Mouse (Mus musculus) limb, embryonic 11.5 days (tissue): ENCODE data around the gene Gm28043. TPM values are rescaled to one million over a fixed set of nuclear protein-coding genes. Genes with fewer than 3 reads are reported as not detected.

Source experiments
- ATAC-seq: fragments of 200-750 bp; cut with Nextera tagmentation; 2 replicates; pipeline ENCODE4 v1.8.0; 2017; ENCODE audit warnings: low read depth; ENCODE audit not compliant: insufficient number of reproducible peaks, low FRiP score, low TSS enrichment
- DNase-seq: peaks from one replicate; pipeline ENCODE4 v3.0.0-alpha.2; 2015; ENCODE audit warnings: low spot score
- H3K27ac ChIP-seq: fragments of 300-500 bp; sonication (generic); replicated peaks from 2 replicates; pipeline ENCODE4 v1.5.1; 2014; ENCODE audit warnings: low read depth, mild to moderate bottlenecking, low read length
- H3K27me3 ChIP-seq: fragments of 300-500 bp; sonication (generic); 2 replicates; pipeline ENCODE4 v1.6.1; 2014; ENCODE audit warnings: mild to moderate bottlenecking, low read length, mixed read lengths; ENCODE audit not compliant: control insufficient read depth, insufficient read depth
- H3K36me3 ChIP-seq: fragments of 300-500 bp; sonication (generic); 2 replicates; pipeline ENCODE4 v1.6.1; 2014; ENCODE audit warnings: mild to moderate bottlenecking, low read length, moderate library complexity, mixed read lengths; ENCODE audit not compliant: control insufficient read depth, insufficient read depth
- H3K4me1 ChIP-seq: fragments of 300-500 bp; sonication (generic); 2 replicates; pipeline ENCODE4 v1.6.1; 2014; ENCODE audit warnings: low read length, mixed read lengths; ENCODE audit not compliant: control insufficient read depth, insufficient read depth
- H3K4me2 ChIP-seq: fragments of 300-500 bp; sonication (generic); 2 replicates; pipeline ENCODE4 v1.6.1; 2014; ENCODE audit warnings: low read depth, mild to moderate bottlenecking, moderate library complexity; ENCODE audit not compliant: severe bottlenecking
- H3K4me3 ChIP-seq: fragments of 300-500 bp; sonication (generic); 2 replicates; pipeline ENCODE4 v1.5.1; 2014; ENCODE audit warnings: low read depth, low read length
- H3K9ac ChIP-seq: fragments of 300-500 bp; sonication (generic); 2 replicates; pipeline ENCODE4 v1.6.1; 2014; ENCODE audit warnings: mild to moderate bottlenecking, low read length
- H3K9me3 ChIP-seq: fragments of 300-500 bp; sonication (generic); 2 replicates; pipeline ENCODE4 v1.6.1; 2016; ENCODE audit warnings: low read length; ENCODE audit not compliant: control insufficient read depth
- WGBS: fragments of 180-500 bp; shearing (Covaris S2); extraction: QIAGEN DNeasy Blood & Tissue Kit; methylation state at CpG from one replicate; pipeline ENCODE4 v1.1.7; 2014; 5-methylcytosine and 5-hydroxymethylcytosine counted together
- polyA plus RNA-seq: library from polyadenylated mRNA; unstranded; fragments of >200 nt; fragmentation: Nextera tagmentation; extraction: Ambion mirVana; gene quantifications from 2 replicates; pipeline ENCODE4 v1.2.1, GENCODE M21; 2014

The Gm28043 gene
- polyA plus RNA-seq, 1 experiment from 2014 or later = 2.9 TPM

DNA sequence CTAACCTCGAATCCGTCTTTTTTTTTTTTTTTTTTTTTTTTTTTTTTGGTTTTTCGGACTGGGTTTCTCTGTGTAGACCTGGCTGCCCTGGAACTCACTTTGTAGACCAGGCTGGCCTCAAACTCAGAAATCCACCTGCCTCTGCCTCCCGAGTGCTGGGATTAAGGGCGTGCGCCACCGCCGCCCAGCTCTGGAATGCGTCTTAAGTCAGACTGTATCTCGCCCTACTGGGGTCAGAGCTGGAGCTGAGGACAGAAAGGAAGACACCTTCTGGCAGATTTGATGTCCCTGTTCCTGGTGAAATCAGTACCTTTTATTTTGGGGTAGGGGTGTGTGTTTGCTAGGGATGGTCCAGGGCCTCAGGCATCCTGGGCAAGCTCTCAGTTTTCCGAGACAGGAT, 17.6 kb downstream of the Gm28043 start:
- no peak for ATAC-seq
- WGBS = 96% methylated on average over 11 of the region's 11 CpGs
- no peak overlapping the region for H3K27ac ChIP-seq
- no peaks in the 10 kb centered on the region for H3K4me1 ChIP-seq
- H3K9me3 ChIP-seq = no peaks in the 10 kb centered on the region
- H3K36me3 ChIP-seq = peaks cover 30% of the 10 kb centered on the region
- H3K27me3 ChIP-seq = no peaks in the 10 kb centered on the region
- no peak overlapping the region for H3K4me3 ChIP-seq
- no peak overlapping the region for H3K9ac ChIP-seq
- no peak for DNase-seq
- no peak overlapping the region for H3K4me2 ChIP-seq

- H3K36me3 ChIP-seq = peaks cover 27% of the 10 kb centered on the region
- 93% methylated on average over 8 of the region's 8 CpGs for WGBS
- no peaks in the 10 kb centered on the region for H3K27me3 ChIP-seq
- no peaks in the 10 kb centered on the region for H3K9me3 ChIP-seq
- H3K4me1 ChIP-seq = no peaks in the 10 kb centered on the region
- no peak overlapping the region for H3K9ac ChIP-seq
- DNase-seq = no peak
- ATAC-seq = no peak
- H3K4me3 ChIP-seq = no peak overlapping the region
- H3K27ac ChIP-seq = no peak overlapping the region
- no peak overlapping the region for H3K4me2 ChIP-seq
Measured at GRCm38 (mm10) chr17:29635492-29635891, 20.8 kb downstream of the Gm28043 start.

DNA sequence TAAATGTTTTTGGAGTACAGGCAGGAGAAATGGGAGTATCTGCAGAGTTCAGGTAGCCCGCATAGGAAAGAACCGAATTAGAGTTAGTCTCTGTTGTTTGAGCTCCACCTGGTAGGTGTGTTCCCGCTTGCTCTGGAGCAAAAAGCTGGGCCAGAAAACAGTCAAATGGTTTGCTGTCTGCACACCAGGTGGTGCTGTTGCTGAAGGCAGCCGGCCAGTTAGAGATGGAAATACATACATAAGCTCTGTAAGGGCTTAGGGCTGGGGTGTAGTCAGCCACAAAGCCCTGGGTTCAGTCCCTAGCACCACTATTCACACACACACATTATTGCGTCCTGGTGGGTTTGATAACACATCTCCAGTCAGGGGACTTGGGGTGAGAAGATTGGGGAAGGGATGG, 21.4 kb downstream of the Gm28043 start:
- H3K4me3 ChIP-seq = no peak overlapping the region
- H3K9me3 ChIP-seq = no peaks in the 10 kb centered on the region
- no peaks in the 10 kb centered on the region for H3K27me3 ChIP-seq
- WGBS = 72% methylated on average over 5 of the region's 5 CpGs
- no peak overlapping the region for H3K9ac ChIP-seq
- peaks cover 33% of the 10 kb centered on the region for H3K36me3 ChIP-seq
- no peaks in the 10 kb centered on the region for H3K4me1 ChIP-seq
- H3K27ac ChIP-seq = no peak overlapping the region
- no peak for ATAC-seq
- no peak overlapping the region for H3K4me2 ChIP-seq
- peak; percentile 39 for DNase-seq

DNA sequence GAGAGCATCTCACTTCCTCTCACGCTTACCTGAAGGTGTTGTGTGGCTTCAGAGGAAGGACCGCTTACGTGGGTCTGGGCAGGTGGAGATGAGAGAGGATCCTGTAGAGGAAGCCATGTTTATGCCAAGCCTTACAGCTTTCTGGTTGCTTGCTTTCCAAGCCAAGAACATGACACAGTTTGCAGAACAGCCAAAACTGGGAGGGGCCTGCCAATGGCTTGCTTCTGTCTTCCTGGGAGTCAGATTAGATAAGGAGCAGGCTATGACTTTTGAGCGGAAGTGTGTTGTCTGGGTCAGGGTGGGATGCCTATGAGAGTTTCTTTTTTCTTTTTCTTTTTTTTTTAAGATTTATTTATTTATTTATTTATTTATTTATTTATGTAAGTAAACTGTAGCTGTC, 22.7 kb downstream of the Gm28043 start:
- ATAC-seq = no peak
- peaks cover 36% of the 10 kb centered on the region for H3K36me3 ChIP-seq
- H3K4me3 ChIP-seq = no peak overlapping the region
- no peak for DNase-seq
- no peak overlapping the region for H3K4me2 ChIP-seq
- H3K9ac ChIP-seq = no peak overlapping the region
- H3K4me1 ChIP-seq = no peaks in the 10 kb centered on the region
- no peaks in the 10 kb centered on the region for H3K27me3 ChIP-seq
- H3K27ac ChIP-seq = no peak overlapping the region
- H3K9me3 ChIP-seq = no peaks in the 10 kb centered on the region
- 96% methylated on average over 4 of the region's 4 CpGs for WGBS

GRCm38 (mm10) chr17:29637895-29638294, 23.2 kb downstream of the Gm28043 start:
- H3K4me2 ChIP-seq = no peak overlapping the region
- 83% methylated on average over 8 of the region's 8 CpGs for WGBS
- no peak overlapping the region for H3K4me3 ChIP-seq
- H3K27ac ChIP-seq = no peak overlapping the region
- no peaks in the 10 kb centered on the region for H3K9me3 ChIP-seq
- ATAC-seq = no peak
- DNase-seq = no peak
- no peaks in the 10 kb centered on the region for H3K4me1 ChIP-seq
- H3K9ac ChIP-seq = no peak overlapping the region
- H3K36me3 ChIP-seq = peaks cover 34% of the 10 kb centered on the region
- no peaks in the 10 kb centered on the region for H3K27me3 ChIP-seq

- no peaks in the 10 kb centered on the region for H3K4me1 ChIP-seq
- no peaks in the 10 kb centered on the region for H3K9me3 ChIP-seq
- 92% methylated on average over 11 of the region's 11 CpGs for WGBS
- no peak overlapping the region for H3K4me3 ChIP-seq
- H3K27me3 ChIP-seq = no peaks in the 10 kb centered on the region
- no peak overlapping the region for H3K27ac ChIP-seq
- no peak overlapping the region for H3K9ac ChIP-seq
- DNase-seq = no peak
- H3K36me3 ChIP-seq = peaks cover 24% of the 10 kb centered on the region; the same call in 1 of the 2 replicates
- no peak for ATAC-seq
- H3K4me2 ChIP-seq = no peak overlapping the region
Measured at GRCm38 (mm10) chr17:29640971-29641370, 26.3 kb downstream of the Gm28043 start.

DNA sequence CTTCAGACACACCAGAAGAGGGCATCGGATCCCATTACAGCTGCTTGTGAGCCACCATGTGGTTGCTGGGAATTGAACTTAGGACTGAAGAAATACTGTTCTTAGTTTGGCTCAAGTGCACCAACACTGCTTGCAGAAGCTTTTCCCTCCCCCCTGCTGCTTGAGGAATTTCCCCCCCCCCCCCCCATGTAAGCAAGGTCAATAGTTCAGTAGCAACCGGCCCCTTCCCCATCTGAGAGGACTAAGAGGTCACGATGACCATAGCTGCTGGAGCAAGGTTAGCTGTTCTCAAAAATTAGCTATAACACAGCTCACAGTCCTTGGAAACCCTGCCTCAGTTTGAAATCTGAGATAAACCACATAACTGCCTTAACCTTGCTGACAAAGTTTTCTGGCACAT, 27.5 kb downstream of the Gm28043 start:
- no peak for DNase-seq
- H3K4me2 ChIP-seq = no peak overlapping the region
- H3K27me3 ChIP-seq = no peaks in the 10 kb centered on the region
- no peak overlapping the region for H3K4me3 ChIP-seq
- no peak overlapping the region for H3K27ac ChIP-seq
- H3K4me1 ChIP-seq = no peaks in the 10 kb centered on the region
- no peaks in the 10 kb centered on the region for H3K9me3 ChIP-seq
- ATAC-seq = no peak
- no peak overlapping the region for H3K9ac ChIP-seq
- 70% methylated on average over 3 of the region's 3 CpGs for WGBS
- peaks cover 23% of the 10 kb centered on the region; the same call in 1 of the 2 replicates for H3K36me3 ChIP-seq

- Histone ChIP-seq H3K9me3 (no peaks in the 10 kb centered on the region), H3K36me3 (0 out of 2 replicates have a peak, but pooled peaks cover 2% of the 10 kb centered on the region), H3K9ac (no peak overlapping the region), H3K4me1 (0 out of 2 replicates have a peak, but pooled peaks cover 4% of the 10 kb centered on the region), H3K4me2 (no peak overlapping the region), H3K4me3 (no peak overlapping the region), H3K27ac (no peak overlapping the region), H3K27me3 (no peaks in the 10 kb centered on the region)
- 68% methylated on average over 2 of the region's 2 CpGs for WGBS
- DNase-seq (no peak), ATAC-seq (no peak)
Measured at GRCm38 (mm10) chr17:29658249-29658648, 43.6 kb downstream of the Gm28043 start.

GRCm38 (mm10) chr17:29660076-29660761, 45.5 kb downstream of the Gm28043 start, which contains the start of gene Cmtr1:
Cmtr1 (plus strand) TSS chr17:29660595.
- DNase-seq (peak; percentile 97), ATAC-seq (peak; percentile 95)
- H3K36me3 ChIP-seq = 0 out of 2 replicates have a peak, but pooled peaks cover 2% of the 10 kb centered on the region
- H3K9me3 ChIP-seq = no peaks in the 10 kb centered on the region
- H3K4me2 ChIP-seq = peak within 1 kb of the TSS; percentile 75
- H3K4me1 ChIP-seq = 0 out of 2 replicates have a peak, but pooled peaks cover 4% of the 10 kb centered on the region
- H3K4me3 ChIP-seq = peak within 1 kb of the TSS; percentile 99
- no peaks in the 10 kb centered on the region for H3K27me3 ChIP-seq
- H3K27ac ChIP-seq = peak within 1 kb of the TSS; percentile 80
- WGBS = under 1% methylated on average over 41 of the region's 41 CpGs
- H3K9ac ChIP-seq = peak within 1 kb of the TSS; percentile 96
